Mouse (Mus musculus): Measurements from ENCODE around the gene Tenm2.

GRCm38 (mm10) chr11:36851690-36852089, 384.1 kb downstream of the Tenm2 start:
- TF ChIP-seq CTCF (IDR thresholded peaks at IDR 0.05; ENCODE audit: low read depth, low read length) (no peak), POLR2A (IDR thresholded peaks at IDR 0.05; ENCODE audit: borderline replicate concordance, low read depth, low read length) (no peak)

Measured in bone marrow macrophage, adult 2 months (primary cell).